Mouse (Mus musculus): ENCODE measurements around the gene Ect2. TPM values are rescaled to one million over a fixed set of nuclear protein-coding genes. Genes with fewer than 3 reads are reported as not detected.
A peak's percentile ranks its signal among the peaks of the same experiment; 100 is the strongest.

Ect2 gene
- polyA plus RNA-seq, 1 experiment: 1.3 TPM

DNA sequence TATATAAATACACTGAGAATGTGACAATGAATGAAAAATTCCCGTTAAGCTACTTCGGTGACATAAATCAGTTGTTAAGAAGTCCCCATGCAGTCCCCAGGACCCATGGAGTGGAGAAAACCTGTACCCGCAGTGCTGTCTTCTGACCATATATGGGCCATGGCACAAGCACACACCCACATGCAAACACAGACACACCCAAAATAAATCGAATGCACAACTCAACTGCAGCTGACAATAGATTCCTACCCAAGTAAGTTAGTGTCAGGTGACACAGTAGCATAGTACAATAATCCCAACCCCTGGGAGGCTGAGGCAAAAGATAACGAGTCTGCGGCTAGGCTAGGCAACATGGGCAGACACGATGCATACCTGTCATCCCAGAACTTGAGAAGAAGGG, 10.1 kb downstream of the Ect2 start:
- no peaks in the 10 kb centered on the region; the same call in 1 of the 2 replicates for H3K4me1 ChIP-seq (ENCODE audit: control insufficient read depth, insufficient read depth, low read length)
- no peak for TF ChIP-seq CTCF (conservative IDR thresholded peaks at IDR 0.05; ENCODE audit: insufficient read depth, insufficient read length, low read depth, low read length)
- no peak for TF ChIP-seq POLR2A (IDR thresholded peaks at IDR 0.05; ENCODE audit: low read depth, low read length)
- no peak for DNase-seq
- no peak overlapping the region for H3K4me3 ChIP-seq (ENCODE audit: insufficient read depth, low read depth, low read length)
- no peaks in the 10 kb centered on the region for H3K27me3 ChIP-seq (replicated peaks; ENCODE audit: control insufficient read depth, insufficient read depth, low read length)
- no peaks in the 10 kb centered on the region for H3K36me3 ChIP-seq (ENCODE audit: control insufficient read depth, insufficient read depth, low read length)
- no peak overlapping the region for H3K27ac ChIP-seq (ENCODE audit: insufficient read depth, low read depth, low read length)
- WGBS: 89% methylated on average over 7 of the region's 7 CpGs

GRCm38 (mm10) chr3:27140101-27140500, 13.6 kb downstream of the Ect2 start:
- Histone ChIP-seq H3K36me3 (ENCODE audit: control insufficient read depth, insufficient read depth, low read length) (no peaks in the 10 kb centered on the region), H3K4me1 (ENCODE audit: control insufficient read depth, insufficient read depth, low read length) (no peaks in the 10 kb centered on the region), H3K27me3 (replicated peaks; ENCODE audit: control insufficient read depth, insufficient read depth, low read length) (no peaks in the 10 kb centered on the region), H3K4me3 (ENCODE audit: insufficient read depth, low read depth, low read length) (no peak overlapping the region), H3K27ac (ENCODE audit: insufficient read depth, low read depth, low read length) (no peak overlapping the region)
- DNase-seq: no peak
- no peak for TF ChIP-seq CTCF (conservative IDR thresholded peaks at IDR 0.05; ENCODE audit: insufficient read depth, insufficient read length, low read depth, low read length)
- TF ChIP-seq POLR2A (IDR thresholded peaks at IDR 0.05; ENCODE audit: low read depth, low read length): no peak
- 87% methylated on average over 8 of the region's 8 CpGs for WGBS

- peaks cover 3% of the 10 kb centered on the region; the same call in 1 of the 2 replicates for H3K4me1 ChIP-seq (ENCODE audit: control insufficient read depth, insufficient read depth, low read length)
- DNase-seq: no peak
- H3K27me3 ChIP-seq (replicated peaks; ENCODE audit: control insufficient read depth, insufficient read depth, low read length): no peaks in the 10 kb centered on the region
- no peak overlapping the region for H3K27ac ChIP-seq (ENCODE audit: insufficient read depth, low read depth, low read length)
- WGBS: 79% methylated on average over 9 of the region's 9 CpGs
- no peaks in the 10 kb centered on the region for H3K36me3 ChIP-seq (ENCODE audit: control insufficient read depth, insufficient read depth, low read length)
- no peak overlapping the region for H3K4me3 ChIP-seq (ENCODE audit: insufficient read depth, low read depth, low read length)
- TF ChIP-seq POLR2A (IDR thresholded peaks at IDR 0.05; ENCODE audit: low read depth, low read length) (no peak), CTCF (conservative IDR thresholded peaks at IDR 0.05; ENCODE audit: insufficient read depth, insufficient read length, low read depth, low read length) (no peak)
Measured at GRCm38 (mm10) chr3:27121864-27122450, 31.7 kb downstream of the Ect2 start.

DNA sequence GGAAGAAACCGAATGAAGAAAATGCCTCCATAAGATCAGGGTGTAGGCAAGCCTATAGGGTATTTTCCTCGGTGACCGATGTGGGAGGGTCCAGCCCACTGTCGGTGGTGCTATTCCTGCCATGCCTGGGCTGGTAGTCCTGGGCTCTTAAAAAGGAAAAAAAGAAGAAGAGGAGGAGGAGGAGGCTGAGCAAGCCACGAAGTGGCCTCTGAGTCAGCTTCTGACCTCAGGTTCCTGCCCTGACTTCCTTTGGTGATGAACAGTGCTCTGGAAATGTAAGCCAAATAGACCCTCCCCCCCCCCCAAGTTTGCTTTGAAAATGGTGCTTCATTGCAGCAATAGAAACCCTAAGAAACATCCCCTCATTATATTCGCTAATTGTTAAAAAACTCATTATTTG, 32.7 kb downstream of the Ect2 start:
- Histone ChIP-seq H3K4me3 (ENCODE audit: insufficient read depth, low read depth, low read length) (no peak overlapping the region), H3K4me1 (ENCODE audit: control insufficient read depth, insufficient read depth, low read length) (peaks cover 3% of the 10 kb centered on the region; the same call in 1 of the 2 replicates), H3K27me3 (replicated peaks; ENCODE audit: control insufficient read depth, insufficient read depth, low read length) (no peaks in the 10 kb centered on the region), H3K27ac (ENCODE audit: insufficient read depth, low read depth, low read length) (no peak overlapping the region), H3K36me3 (ENCODE audit: control insufficient read depth, insufficient read depth, low read length) (no peaks in the 10 kb centered on the region)
- no peak for DNase-seq
- 78% methylated on average over 6 of the region's 6 CpGs for WGBS
- TF ChIP-seq POLR2A (IDR thresholded peaks at IDR 0.05; ENCODE audit: low read depth, low read length) (no peak), CTCF (conservative IDR thresholded peaks at IDR 0.05; ENCODE audit: insufficient read depth, insufficient read length, low read depth, low read length) (no peak)

- Histone ChIP-seq H3K36me3 (ENCODE audit: control insufficient read depth, insufficient read depth, low read length) (no peaks in the 10 kb centered on the region), H3K27me3 (replicated peaks; ENCODE audit: control insufficient read depth, insufficient read depth, low read length) (no peaks in the 10 kb centered on the region), H3K27ac (ENCODE audit: insufficient read depth, low read depth, low read length) (no peak overlapping the region), H3K4me3 (ENCODE audit: insufficient read depth, low read depth, low read length) (no peak overlapping the region), H3K4me1 (ENCODE audit: control insufficient read depth, insufficient read depth, low read length) (no peaks in the 10 kb centered on the region)
- WGBS: 69% methylated on average over 4 of the region's 4 CpGs
- DNase-seq: peak; percentile 46
- TF ChIP-seq CTCF (conservative IDR thresholded peaks at IDR 0.05; ENCODE audit: insufficient read depth, insufficient read length, low read depth, low read length): peak; percentile 68
- TF ChIP-seq POLR2A (IDR thresholded peaks at IDR 0.05; ENCODE audit: low read depth, low read length): no peak
Measured at GRCm38 (mm10) chr3:27118227-27118626, 35.5 kb downstream of the Ect2 start.

DNA sequence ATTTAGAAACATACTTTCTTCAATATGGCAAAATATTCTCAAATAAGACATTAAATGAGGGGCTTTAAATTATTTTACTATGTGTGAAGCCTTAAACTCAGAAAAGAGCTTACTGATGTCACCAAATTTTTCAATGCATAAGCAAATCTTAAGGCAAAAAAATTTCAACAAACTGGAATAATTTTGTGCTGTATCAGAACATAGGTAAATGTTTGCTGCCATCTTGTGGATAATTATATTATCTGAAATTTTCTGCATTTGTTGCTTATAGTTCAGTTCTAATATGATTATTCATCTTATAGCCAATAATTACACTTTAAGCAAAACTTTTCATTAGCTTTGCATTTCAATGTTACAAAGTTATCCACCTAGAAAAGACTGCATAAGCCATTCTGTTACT, 42.8 kb downstream of the Ect2 start:
- Histone ChIP-seq H3K36me3 (ENCODE audit: control insufficient read depth, insufficient read depth, low read length) (no peaks in the 10 kb centered on the region), H3K27me3 (replicated peaks; ENCODE audit: control insufficient read depth, insufficient read depth, low read length) (no peaks in the 10 kb centered on the region), H3K4me3 (ENCODE audit: insufficient read depth, low read depth, low read length) (no peak overlapping the region), H3K27ac (ENCODE audit: insufficient read depth, low read depth, low read length) (no peak overlapping the region), H3K4me1 (ENCODE audit: control insufficient read depth, insufficient read depth, low read length) (no peaks in the 10 kb centered on the region)
- no peak for DNase-seq
- no peak for TF ChIP-seq POLR2A (IDR thresholded peaks at IDR 0.05; ENCODE audit: low read depth, low read length)
- 0 out of 2 replicates have a peak, but pooled peaks have one; percentile 4 for TF ChIP-seq CTCF (conservative IDR thresholded peaks at IDR 0.05; ENCODE audit: insufficient read depth, insufficient read length, low read depth, low read length)

DNA sequence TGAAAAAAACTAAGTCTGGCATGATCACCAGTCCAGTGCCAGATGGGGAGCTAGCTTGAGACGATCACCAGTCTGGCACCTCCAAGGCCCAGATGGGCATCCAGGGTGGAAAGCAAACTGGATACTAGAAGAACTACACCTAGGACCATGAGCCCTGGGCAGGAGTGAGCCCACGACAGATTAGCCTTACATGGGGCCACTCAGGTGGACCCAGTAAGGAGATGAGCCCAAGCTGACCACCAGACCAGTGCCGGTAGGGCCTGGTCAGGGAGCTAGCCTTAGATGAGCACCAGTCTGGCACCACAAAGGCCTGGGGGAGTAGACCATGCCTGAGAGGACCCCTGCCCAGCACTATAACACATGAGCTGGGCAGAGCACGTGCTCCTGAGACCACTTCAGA, 44.6 kb downstream of the Ect2 start:
- Histone ChIP-seq H3K27me3 (replicated peaks; ENCODE audit: control insufficient read depth, insufficient read depth, low read length) (no peaks in the 10 kb centered on the region), H3K4me3 (ENCODE audit: insufficient read depth, low read depth, low read length) (no peak overlapping the region), H3K36me3 (ENCODE audit: control insufficient read depth, insufficient read depth, low read length) (no peaks in the 10 kb centered on the region), H3K27ac (ENCODE audit: insufficient read depth, low read depth, low read length) (no peak overlapping the region), H3K4me1 (ENCODE audit: control insufficient read depth, insufficient read depth, low read length) (no peaks in the 10 kb centered on the region)
- WGBS: 85% methylated on average over 4 of the region's 4 CpGs
- TF ChIP-seq POLR2A (IDR thresholded peaks at IDR 0.05; ENCODE audit: low read depth, low read length) (no peak), CTCF (conservative IDR thresholded peaks at IDR 0.05; ENCODE audit: insufficient read depth, insufficient read length, low read depth, low read length) (no peak)
- no peak for DNase-seq

All from kidney, adult 2 months (tissue).